Mouse (Mus musculus): ENCODE data around the gene AI481877.

AI481877 gene

GRCm38 (mm10) chr4:59007974-59008373 lies 130.8 kb downstream of the AI481877 start:
- TF ChIP-seq POU5F1 (IDR thresholded peaks at IDR 0.05; ENCODE audit: borderline replicate concordance, low read length) (no peak), NANOG (IDR thresholded peaks at IDR 0.05; ENCODE audit: borderline replicate concordance, low read length) (no peak), CTCF (conservative IDR thresholded peaks at IDR 0.05; ENCODE audit: low read length) (no peak)
- no peaks in the 10 kb centered on the region for H3K9me3 ChIP-seq (ENCODE audit: low read length)

GRCm38 (mm10) chr4:59007016-59007415 lies 131.8 kb downstream of the AI481877 start:
- H3K4me3 ChIP-seq (replicated peaks; ENCODE audit: low read length) = no peak overlapping the region
- no peaks in the 10 kb centered on the region for H3K9me3 ChIP-seq (ENCODE audit: low read length)
- H3K36me3 ChIP-seq (ENCODE audit: insufficient read depth, low read length) = no peaks in the 10 kb centered on the region
- no peak for TF ChIP-seq POU5F1 (IDR thresholded peaks at IDR 0.05; ENCODE audit: borderline replicate concordance, low read length)
- H3K4me1 ChIP-seq (replicated peaks; ENCODE audit: low read depth, low read length) = peaks cover 47% of the 10 kb centered on the region
- H3K27me3 ChIP-seq (ENCODE audit: insufficient read depth, low read length) = no peaks in the 10 kb centered on the region

More at GRCm38 (mm10) chr4:59007974-59008373, 130.8 kb downstream of the AI481877 start:
- H3K27me3 ChIP-seq (ENCODE audit: insufficient read depth, low read length) = no peaks in the 10 kb centered on the region
- no peak overlapping the region for H3K4me3 ChIP-seq (replicated peaks; ENCODE audit: low read length)
- H3K4me1 ChIP-seq (replicated peaks; ENCODE audit: low read depth, low read length) = peaks cover 43% of the 10 kb centered on the region
- no peaks in the 10 kb centered on the region for H3K36me3 ChIP-seq (ENCODE audit: insufficient read depth, low read length)

- peaks cover 45% of the 10 kb centered on the region for H3K4me1 ChIP-seq (replicated peaks; ENCODE audit: low read depth, low read length)
- no peaks in the 10 kb centered on the region for H3K36me3 ChIP-seq (ENCODE audit: insufficient read depth, low read length)
- H3K4me3 ChIP-seq (replicated peaks; ENCODE audit: low read length) = no peak overlapping the region
- H3K9me3 ChIP-seq (ENCODE audit: low read length) = no peaks in the 10 kb centered on the region
- TF ChIP-seq CTCF (conservative IDR thresholded peaks at IDR 0.05; ENCODE audit: low read length) (no peak), POU5F1 (IDR thresholded peaks at IDR 0.05; ENCODE audit: borderline replicate concordance, low read length) (no peak), NANOG (IDR thresholded peaks at IDR 0.05; ENCODE audit: borderline replicate concordance, low read length) (no peak)
- no peaks in the 10 kb centered on the region for H3K27me3 ChIP-seq (ENCODE audit: insufficient read depth, low read length)
Measured at GRCm38 (mm10) chr4:59006211-59006610, 132.6 kb downstream of the AI481877 start.

- Histone ChIP-seq H3K36me3 (ENCODE audit: insufficient read depth, low read length) (no peaks in the 10 kb centered on the region), H3K4me1 (replicated peaks; ENCODE audit: low read depth, low read length) (peaks cover 43% of the 10 kb centered on the region), H3K9me3 (ENCODE audit: low read length) (peaks cover 4% of the 10 kb centered on the region; the same call in 1 of the 2 replicates), H3K4me3 (replicated peaks; ENCODE audit: low read length) (peak overlapping the region; percentile 94), H3K27me3 (ENCODE audit: insufficient read depth, low read length) (no peaks in the 10 kb centered on the region)
- no peak for TF ChIP-seq NANOG (IDR thresholded peaks at IDR 0.05; ENCODE audit: borderline replicate concordance, low read length)
- no peak for TF ChIP-seq POU5F1 (IDR thresholded peaks at IDR 0.05; ENCODE audit: borderline replicate concordance, low read length)
- no peak for TF ChIP-seq CTCF (conservative IDR thresholded peaks at IDR 0.05; ENCODE audit: low read length)
Measured at GRCm38 (mm10) chr4:59003806-59004200, 135.0 kb downstream of the AI481877 start.

GRCm38 (mm10) chr4:59002948-59003805 lies 135.6 kb downstream of the AI481877 start, which contains the start of gene Gm20503:
Gene Gm20503 (plus strand): TSS chr4:59003210.
- no peak for TF ChIP-seq CTCF (conservative IDR thresholded peaks at IDR 0.05; ENCODE audit: low read length)
- no peak for TF ChIP-seq NANOG (IDR thresholded peaks at IDR 0.05; ENCODE audit: borderline replicate concordance, low read length)
- no peak for TF ChIP-seq POU5F1 (IDR thresholded peaks at IDR 0.05; ENCODE audit: borderline replicate concordance, low read length)
- Histone ChIP-seq H3K9me3 (ENCODE audit: low read length) (peaks cover 4% of the 10 kb centered on the region; the same call in 1 of the 2 replicates), H3K36me3 (ENCODE audit: insufficient read depth, low read length) (no peaks in the 10 kb centered on the region), H3K4me3 (replicated peaks; ENCODE audit: low read length) (peak within 1 kb of the TSS; percentile 94), H3K4me1 (replicated peaks; ENCODE audit: low read depth, low read length) (peaks cover 39% of the 10 kb centered on the region), H3K27me3 (ENCODE audit: insufficient read depth, low read length) (no peaks in the 10 kb centered on the region)

- H3K4me1 ChIP-seq (replicated peaks; ENCODE audit: low read depth, low read length) = peaks cover 27% of the 10 kb centered on the region
- no peak overlapping the region for H3K4me3 ChIP-seq (replicated peaks; ENCODE audit: low read length)
- no peaks in the 10 kb centered on the region for H3K36me3 ChIP-seq (ENCODE audit: insufficient read depth, low read length)
- H3K27me3 ChIP-seq (ENCODE audit: insufficient read depth, low read length) = 0 out of 2 replicates have a peak, but pooled peaks cover 2% of the 10 kb centered on the region
- peaks cover 4% of the 10 kb centered on the region; the same call in 1 of the 2 replicates for H3K9me3 ChIP-seq (ENCODE audit: low read length)
- peak; percentile 27; the same call in 1 of the 2 replicates for TF ChIP-seq CTCF (conservative IDR thresholded peaks at IDR 0.05; ENCODE audit: low read length)
- no peak for TF ChIP-seq NANOG (IDR thresholded peaks at IDR 0.05; ENCODE audit: borderline replicate concordance, low read length)
Measured at GRCm38 (mm10) chr4:59000614-59001013, 138.2 kb downstream of the AI481877 start.

GRCm38 (mm10) chr4:58999686-59000085 lies 139.1 kb downstream of the AI481877 start:
- 0 out of 2 replicates have a peak, but pooled peaks cover 3% of the 10 kb centered on the region for H3K27me3 ChIP-seq (ENCODE audit: insufficient read depth, low read length)
- no peak for TF ChIP-seq POU5F1 (IDR thresholded peaks at IDR 0.05; ENCODE audit: borderline replicate concordance, low read length)
- peak; percentile 78 for TF ChIP-seq CTCF (conservative IDR thresholded peaks at IDR 0.05; ENCODE audit: low read length)
- TF ChIP-seq NANOG (IDR thresholded peaks at IDR 0.05; ENCODE audit: borderline replicate concordance, low read length) = no peak

GRCm38 (mm10) chr4:58998688-58999087 lies 140.1 kb downstream of the AI481877 start:
- peaks cover 4% of the 10 kb centered on the region; the same call in 1 of the 2 replicates for H3K9me3 ChIP-seq (ENCODE audit: low read length)
- TF ChIP-seq POU5F1 (IDR thresholded peaks at IDR 0.05; ENCODE audit: borderline replicate concordance, low read length) (no peak), CTCF (conservative IDR thresholded peaks at IDR 0.05; ENCODE audit: low read length) (no peak), NANOG (IDR thresholded peaks at IDR 0.05; ENCODE audit: borderline replicate concordance, low read length) (no peak)
- 0 out of 2 replicates have a peak, but pooled peaks cover 7% of the 10 kb centered on the region for H3K27me3 ChIP-seq (ENCODE audit: insufficient read depth, low read length)
- H3K36me3 ChIP-seq (ENCODE audit: insufficient read depth, low read length) = no peaks in the 10 kb centered on the region
- H3K4me3 ChIP-seq (replicated peaks; ENCODE audit: low read length) = no peak overlapping the region
- peaks cover 24% of the 10 kb centered on the region for H3K4me1 ChIP-seq (replicated peaks; ENCODE audit: low read depth, low read length)

More at GRCm38 (mm10) chr4:58999686-59000085, 139.1 kb downstream of the AI481877 start:
- no peaks in the 10 kb centered on the region for H3K36me3 ChIP-seq (ENCODE audit: insufficient read depth, low read length)
- peaks cover 28% of the 10 kb centered on the region for H3K4me1 ChIP-seq (replicated peaks; ENCODE audit: low read depth, low read length)
- peaks cover 4% of the 10 kb centered on the region; the same call in 1 of the 2 replicates for H3K9me3 ChIP-seq (ENCODE audit: low read length)
- H3K4me3 ChIP-seq (replicated peaks; ENCODE audit: low read length) = no peak overlapping the region
